Mouse (Mus musculus): Measurements from ENCODE around the gene Oxt.

Oxt gene

DNA sequence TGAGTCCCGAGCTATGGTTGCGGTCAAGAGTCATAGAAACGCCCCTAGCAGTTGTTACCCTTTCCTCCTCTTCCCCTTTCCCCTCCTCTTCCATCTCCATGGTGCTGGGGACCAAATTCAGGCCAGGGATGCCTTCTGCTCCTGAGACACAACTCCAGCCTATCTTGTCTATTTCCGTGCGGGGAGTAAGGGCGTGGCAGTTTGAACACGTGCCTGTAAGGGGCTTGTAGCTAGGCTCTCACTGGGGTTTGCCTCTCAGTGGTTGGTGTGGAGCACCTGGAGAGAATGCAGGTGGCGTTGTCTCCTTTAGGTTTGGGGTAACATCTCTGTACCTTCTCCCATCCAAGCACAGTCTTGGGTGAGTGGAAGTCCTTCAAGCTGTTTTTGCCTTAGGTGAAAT lies 3.8 kb downstream of the Oxt start:
- no peak for DNase-seq (ENCODE audit: low spot score)

GRCm38 (mm10) chr2:130581201-130581600 lies 5.2 kb downstream of the Oxt start:
- DNase-seq (ENCODE audit: low spot score) = no peak

DNA sequence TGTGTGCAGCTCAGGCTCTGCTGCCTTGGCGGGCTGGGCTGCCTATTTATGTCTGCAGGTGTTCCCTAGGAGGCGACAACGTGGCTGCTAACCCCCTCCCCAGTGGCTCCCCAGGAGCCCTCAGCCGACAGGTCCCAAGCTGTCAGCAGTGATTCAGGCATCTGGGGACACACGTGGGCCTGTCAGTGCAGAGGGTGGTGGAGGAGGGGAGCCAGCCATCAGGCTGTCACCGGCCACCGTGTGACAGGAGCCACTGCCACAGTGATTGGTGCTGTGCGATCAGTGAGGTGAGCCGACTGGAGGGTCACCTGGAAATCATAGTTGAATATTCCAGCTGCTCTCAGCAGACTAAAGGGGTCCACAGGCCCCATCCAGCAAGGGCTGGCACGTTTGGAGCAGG lies 6.6 kb downstream of the Oxt start, which contains the start of gene Avp:
TSS of gene Avp (minus strand) at position 3 of the 400 bp plus-strand sequence.
- no peak for DNase-seq (ENCODE audit: low spot score)

DNA sequence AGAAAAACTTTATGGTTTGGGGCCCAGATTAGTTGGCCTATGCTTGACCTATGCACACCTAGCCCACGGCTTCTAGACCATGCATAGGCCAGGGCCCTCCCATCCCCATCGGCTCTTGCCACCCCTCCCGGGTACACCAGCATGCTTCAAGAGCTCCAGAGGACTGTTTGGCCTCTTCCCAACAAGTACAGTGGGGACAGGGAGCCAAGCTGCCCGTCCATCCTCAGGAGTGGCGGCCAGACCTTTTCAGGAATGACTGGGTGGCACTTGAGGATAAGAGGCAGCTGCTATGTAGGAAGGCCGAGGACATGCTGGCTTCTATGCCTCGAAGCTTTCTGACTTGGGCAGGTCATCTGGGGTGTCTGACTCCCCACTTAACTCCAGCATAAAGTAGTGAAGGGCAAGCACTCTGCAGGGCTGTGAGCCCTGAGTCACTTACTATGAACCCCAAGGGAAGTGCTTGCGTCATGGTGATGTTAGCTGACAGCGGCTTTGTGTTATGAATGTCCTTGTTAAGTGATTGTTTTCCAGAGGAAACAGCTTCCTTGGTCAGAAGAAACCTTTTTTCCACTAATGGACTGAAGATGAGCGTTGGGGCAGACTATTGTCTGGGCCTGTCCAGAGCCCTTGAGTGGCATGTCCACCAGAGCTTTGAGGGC lies 8.1 kb downstream of the Oxt start:
- no peak for DNase-seq (ENCODE audit: low spot score)

DNA sequence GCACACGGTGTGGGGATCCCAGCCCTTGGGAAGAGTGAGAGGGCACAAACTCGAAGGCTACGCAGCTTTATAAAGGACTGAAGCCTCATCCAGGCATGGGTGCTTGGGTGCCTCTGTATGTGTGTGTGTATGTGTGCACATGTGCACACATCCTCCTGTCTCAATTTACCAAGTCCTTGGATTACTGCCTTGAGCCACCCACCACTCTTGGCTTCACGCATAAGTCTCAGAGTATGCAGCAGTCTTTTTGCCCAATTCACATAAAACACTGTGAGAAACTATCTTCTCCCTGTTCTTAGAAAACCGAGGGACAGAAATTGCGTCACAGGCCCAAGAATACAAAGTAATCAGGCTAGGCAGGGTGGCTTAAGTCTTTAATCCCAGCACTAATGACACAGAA lies 10.0 kb downstream of the Oxt start:
- no peak for DNase-seq (ENCODE audit: low spot score)

DNA sequence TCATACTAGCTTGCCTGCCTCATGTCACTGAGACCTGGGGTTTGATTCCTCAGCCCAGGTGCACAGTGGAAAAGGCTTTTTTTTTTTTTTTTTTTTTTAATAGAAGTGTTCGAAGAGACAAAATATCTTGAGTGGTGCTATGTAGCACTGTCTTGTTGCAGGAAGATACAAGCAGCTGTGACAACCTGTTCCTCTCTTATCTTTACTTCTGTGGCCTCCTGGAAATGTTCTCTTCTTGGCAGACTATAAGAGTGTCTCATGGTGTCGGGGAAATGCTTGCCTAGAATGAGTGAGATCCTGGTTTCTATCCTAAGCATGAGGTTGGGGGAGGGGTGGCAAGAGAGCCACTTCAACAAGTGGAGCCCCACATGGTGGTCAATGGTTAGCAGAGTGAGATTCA lies 12.4 kb downstream of the Oxt start:
- DNase-seq (ENCODE audit: low spot score) = no peak

GRCm38 (mm10) chr2:130589157-130589556 lies 13.2 kb downstream of the Oxt start:
- DNase-seq (ENCODE audit: low spot score) = no peak

DNA sequence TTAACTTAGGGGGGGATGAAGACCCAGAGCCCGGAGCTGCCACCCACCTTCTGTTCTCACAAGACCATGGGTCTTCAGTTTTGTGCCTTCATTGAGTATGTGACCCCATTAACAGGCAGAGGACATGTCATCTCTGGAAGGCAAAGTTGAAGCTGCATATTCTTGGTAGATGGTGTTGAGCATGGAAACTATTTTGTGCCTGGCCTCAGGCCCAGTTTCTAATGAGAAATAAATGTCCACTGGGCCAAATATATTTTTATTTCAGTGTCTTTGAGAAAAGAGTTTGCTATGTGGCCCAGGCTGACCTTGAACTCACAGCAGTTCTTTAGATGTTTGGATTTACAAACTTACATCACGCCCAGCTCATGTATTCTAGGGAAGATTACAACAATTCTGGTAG lies 13.8 kb downstream of the Oxt start:
- no peak for DNase-seq (ENCODE audit: low spot score)

DNA sequence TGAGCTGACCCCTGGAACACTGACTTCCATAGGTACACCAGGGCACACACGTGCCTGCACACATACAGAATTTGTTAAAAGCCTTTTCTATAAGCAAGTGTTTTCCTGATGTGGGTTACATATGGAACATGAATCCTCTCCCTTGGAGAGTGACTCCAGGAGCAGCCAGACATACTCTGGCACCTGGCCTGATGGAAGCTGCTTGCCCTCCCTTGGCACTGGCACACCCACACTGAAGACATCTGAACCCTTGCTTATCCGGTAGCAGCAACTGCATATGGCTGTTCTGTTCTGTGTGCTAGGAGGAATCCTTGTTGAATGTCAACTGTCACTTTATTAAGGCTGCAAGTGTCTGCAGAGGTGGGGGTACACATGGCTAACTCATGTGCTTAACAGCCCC lies 15.0 kb downstream of the Oxt start:
- no peak for DNase-seq (ENCODE audit: low spot score)

- DNase-seq (ENCODE audit: low spot score) = no peak
Observed at GRCm38 (mm10) chr2:130595596-130595995, 19.6 kb downstream of the Oxt start.

GRCm38 (mm10) chr2:130597601-130598010 lies 21.6 kb downstream of the Oxt start:
- no peak for DNase-seq (ENCODE audit: low spot score)

DNA sequence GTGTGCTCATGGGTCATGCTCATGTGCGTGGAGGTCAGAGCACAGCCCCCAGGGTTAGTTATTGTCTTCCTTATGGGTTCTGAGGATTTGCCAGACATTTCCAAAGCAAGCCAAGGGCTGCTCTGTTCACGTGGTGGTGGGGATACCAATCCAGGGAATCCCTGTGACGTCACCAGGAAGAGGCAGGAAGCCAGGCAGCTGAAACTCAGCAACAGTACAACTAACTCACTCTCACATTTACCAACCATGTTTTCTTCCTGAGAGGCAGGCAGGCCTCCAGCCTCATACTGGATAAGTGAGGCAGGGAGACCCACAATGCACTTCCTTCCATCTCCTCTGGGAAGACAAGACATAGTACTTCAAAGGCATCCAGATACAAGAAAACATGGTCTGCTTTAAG lies 22.4 kb downstream of the Oxt start:
- no peak for DNase-seq (ENCODE audit: low spot score)

GRCm38 (mm10) chr2:130602195-130602594 lies 26.2 kb downstream of the Oxt start:
- DNase-seq (ENCODE audit: low spot score) = no peak

DNA sequence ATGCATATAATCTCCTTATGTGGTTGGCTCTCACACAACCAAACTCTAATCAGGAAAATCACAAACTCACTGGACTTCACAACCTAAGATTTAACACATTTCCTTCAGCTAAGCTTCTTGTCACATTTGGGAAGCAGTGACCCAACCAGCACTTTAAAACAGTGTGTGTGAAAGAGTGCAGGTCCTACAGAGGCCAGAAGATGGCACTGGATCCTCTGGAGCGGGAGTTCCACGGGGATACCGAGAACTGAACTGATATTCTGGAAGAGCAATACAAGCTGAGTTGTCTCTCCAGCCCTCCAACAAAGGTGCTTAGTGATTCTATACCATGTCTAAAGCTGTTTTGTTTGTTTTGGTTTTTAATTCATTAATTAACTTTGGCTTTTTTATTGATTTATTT lies 37.1 kb downstream of the Oxt start:
- no peak for DNase-seq (ENCODE audit: low spot score)

DNA sequence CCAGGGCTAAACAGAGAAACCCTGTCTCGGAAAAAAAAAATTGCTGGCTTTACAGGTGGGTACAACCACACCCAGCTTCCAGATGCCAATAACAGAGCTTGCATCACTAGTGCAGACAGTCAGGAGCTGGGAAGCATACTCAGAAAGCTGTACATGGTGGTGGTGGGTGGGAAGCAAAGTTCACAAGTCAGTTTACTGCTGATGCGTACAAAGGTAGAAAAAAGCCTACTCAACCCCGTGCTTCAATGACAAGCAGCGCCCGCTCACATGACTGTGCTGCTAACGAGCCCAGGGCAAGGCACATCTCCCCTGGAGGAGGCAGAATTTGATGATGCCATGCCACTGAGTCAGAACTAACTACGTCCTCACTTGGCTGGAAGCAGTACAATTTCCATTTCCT lies 43.0 kb downstream of the Oxt start:
- no peak for DNase-seq (ENCODE audit: low spot score)
